Mouse (Mus musculus): ENCODE data around the gene Lpar1. TPM values are rescaled to one million over a fixed set of nuclear protein-coding genes. Genes with fewer than 3 reads are reported as not detected.

Gene Lpar1
- total RNA-seq (2012; rRNA removed): 31.0 and 44.2 TPM in 2 replicates

GRCm38 (mm10) chr4:58553631-58554358, at the start of gene Lpar1:
Lpar1 (minus strand) TSS chr4:58553898.
- DNase-seq (ENCODE audit: low read depth, low spot score): no peak

GRCm38 (mm10) chr4:58585942-58586341, 32.2 kb upstream of the Lpar1 start:
- H3K4me1 ChIP-seq (ENCODE audit: control insufficient read depth in 2 of 2, insufficient read depth in 2 of 2, low read length in 2 of 2, poor library complexity in 1 of 2): no peaks in the 10 kb centered on the region
- no peak for DNase-seq (ENCODE audit: low read depth, low spot score)
- no peak overlapping the region for H3K4me3 ChIP-seq (ENCODE audit: insufficient read depth in 1 of 2, low read depth in 1 of 2, low read length in 2 of 2, poor library complexity in 1 of 2, severe bottlenecking in 1 of 2)
- TF ChIP-seq ZC3H11A (IDR thresholded peaks at IDR 0.05; ENCODE audit: borderline replicate concordance, low read depth, low read length): no peak
- no peak for TF ChIP-seq CHD2 (IDR thresholded peaks at IDR 0.05; ENCODE audit: low read depth, low read length)
- TF ChIP-seq HCFC1 (IDR thresholded peaks at IDR 0.05; ENCODE audit: borderline replicate concordance, insufficient read depth, low read length): no peak
- no peak for TF ChIP-seq MAFK (IDR thresholded peaks at IDR 0.05; ENCODE audit: insufficient read depth, low read depth, low read length)
- no peak for TF ChIP-seq ZNF384 (IDR thresholded peaks at IDR 0.05; ENCODE audit: low read depth, low read length)
- no peaks in the 10 kb centered on the region for H3K9me3 ChIP-seq (ENCODE audit: control insufficient read depth, insufficient read depth, low read depth, low read length)
- no peak overlapping the region for H3K27ac ChIP-seq (ENCODE audit: insufficient read depth, low read depth, low read length, poor library complexity, severe bottlenecking)
- in situ Hi-C loops (cut with MboI; ENCODE audit: low sequenced_read_pairs in 2 of 2, unreplicated experiment in 2 of 2): no loop called here
- no peaks in the 10 kb centered on the region for H3K36me3 ChIP-seq (ENCODE audit: control insufficient read depth, insufficient read depth, low read length, poor library complexity, severe bottlenecking)
- no peak overlapping the region for H3K9ac ChIP-seq (ENCODE audit: insufficient read depth, low read depth, low read length, poor library complexity, severe bottlenecking)

More at GRCm38 (mm10) chr4:58553631-58554358, at the start of gene Lpar1:
- H3K27ac ChIP-seq (ENCODE audit: insufficient read depth, low read depth, low read length, poor library complexity, severe bottlenecking): peak within 1 kb of the TSS; percentile 18; the same call in 1 of the 2 replicates
- no peaks in the 10 kb centered on the region for H3K36me3 ChIP-seq (ENCODE audit: control insufficient read depth, insufficient read depth, low read length, poor library complexity, severe bottlenecking)
- H3K9me3 ChIP-seq (ENCODE audit: control insufficient read depth, insufficient read depth, low read depth, low read length): no peaks in the 10 kb centered on the region
- peaks cover 0 to 6% of the 10 kb centered on the region in 2 experiments; a peak in 2 of 4 replicates for H3K4me1 ChIP-seq (ENCODE audit: control insufficient read depth in 2 of 2, insufficient read depth in 2 of 2, low read length in 2 of 2, poor library complexity in 1 of 2)
- in situ Hi-C loops (cut with MboI; ENCODE audit: low sequenced_read_pairs in 2 of 2, unreplicated experiment in 2 of 2): no loop called here
- H3K4me3 ChIP-seq (ENCODE audit: insufficient read depth in 1 of 2, low read depth in 1 of 2, low read length in 2 of 2, poor library complexity in 1 of 2, severe bottlenecking in 1 of 2): peak within 1 kb of the TSS; percentile 83 to 91
- no peak for TF ChIP-seq ZNF384 (IDR thresholded peaks at IDR 0.05; ENCODE audit: low read depth, low read length)
- H3K9ac ChIP-seq (ENCODE audit: insufficient read depth, low read depth, low read length, poor library complexity, severe bottlenecking): peak within 1 kb of the TSS; percentile 74

GRCm38 (mm10) chr4:58581191-58581590, 27.5 kb upstream of the Lpar1 start:
- no peak for TF ChIP-seq ZC3H11A (IDR thresholded peaks at IDR 0.05; ENCODE audit: borderline replicate concordance, low read depth, low read length)
- TF ChIP-seq HCFC1 (IDR thresholded peaks at IDR 0.05; ENCODE audit: borderline replicate concordance, insufficient read depth, low read length): no peak
- TF ChIP-seq MAFK (IDR thresholded peaks at IDR 0.05; ENCODE audit: insufficient read depth, low read depth, low read length): no peak
- no peak for TF ChIP-seq CHD2 (IDR thresholded peaks at IDR 0.05; ENCODE audit: low read depth, low read length)
- no peak for TF ChIP-seq ZNF384 (IDR thresholded peaks at IDR 0.05; ENCODE audit: low read depth, low read length)
- no peak for DNase-seq (ENCODE audit: low read depth, low spot score)
- H3K36me3 ChIP-seq (ENCODE audit: control insufficient read depth, insufficient read depth, low read length, poor library complexity, severe bottlenecking): no peaks in the 10 kb centered on the region
- no peak overlapping the region for H3K27ac ChIP-seq (ENCODE audit: insufficient read depth, low read depth, low read length, poor library complexity, severe bottlenecking)
- H3K9me3 ChIP-seq (ENCODE audit: control insufficient read depth, insufficient read depth, low read depth, low read length): no peaks in the 10 kb centered on the region
- no peak overlapping the region for H3K4me3 ChIP-seq (ENCODE audit: insufficient read depth in 1 of 2, low read depth in 1 of 2, low read length in 2 of 2, poor library complexity in 1 of 2, severe bottlenecking in 1 of 2)
- H3K9ac ChIP-seq (ENCODE audit: insufficient read depth, low read depth, low read length, poor library complexity, severe bottlenecking): no peak overlapping the region
- no peaks in the 10 kb centered on the region; a peak in 1 of 4 replicates for H3K4me1 ChIP-seq (ENCODE audit: control insufficient read depth in 2 of 2, insufficient read depth in 2 of 2, low read length in 2 of 2, poor library complexity in 1 of 2)
- in situ Hi-C loops (cut with MboI; ENCODE audit: low sequenced_read_pairs in 2 of 2, unreplicated experiment in 2 of 2): no loop called here

- Histone ChIP-seq H3K9me3 (ENCODE audit: control insufficient read depth, insufficient read depth, low read depth, low read length) (no peaks in the 10 kb centered on the region), H3K9ac (ENCODE audit: insufficient read depth, low read depth, low read length, poor library complexity, severe bottlenecking) (no peak overlapping the region), H3K36me3 (ENCODE audit: control insufficient read depth, insufficient read depth, low read length, poor library complexity, severe bottlenecking) (no peaks in the 10 kb centered on the region), H3K4me3 (ENCODE audit: insufficient read depth in 1 of 2, low read depth in 1 of 2, low read length in 2 of 2, poor library complexity in 1 of 2, severe bottlenecking in 1 of 2) (no peak overlapping the region), H3K4me1 (ENCODE audit: control insufficient read depth in 2 of 2, insufficient read depth in 2 of 2, low read length in 2 of 2, poor library complexity in 1 of 2) (no peaks in the 10 kb centered on the region; a peak in 1 of 4 replicates), H3K27ac (ENCODE audit: insufficient read depth, low read depth, low read length, poor library complexity, severe bottlenecking) (no peak overlapping the region)
- in situ Hi-C loops (cut with MboI; ENCODE audit: low sequenced_read_pairs in 2 of 2, unreplicated experiment in 2 of 2): no loop called here
- no peak for DNase-seq (ENCODE audit: low read depth, low spot score)
- TF ChIP-seq ZC3H11A (IDR thresholded peaks at IDR 0.05; ENCODE audit: borderline replicate concordance, low read depth, low read length) (no peak), MAFK (IDR thresholded peaks at IDR 0.05; ENCODE audit: insufficient read depth, low read depth, low read length) (no peak), ZNF384 (IDR thresholded peaks at IDR 0.05; ENCODE audit: low read depth, low read length) (no peak), HCFC1 (IDR thresholded peaks at IDR 0.05; ENCODE audit: borderline replicate concordance, insufficient read depth, low read length) (no peak), CHD2 (IDR thresholded peaks at IDR 0.05; ENCODE audit: low read depth, low read length) (no peak)
Observed at GRCm38 (mm10) chr4:58580516-58580915, 26.8 kb upstream of the Lpar1 start.

Measured in ES-E14 (cell line).